Mouse (Mus musculus) lung, adult 2 months (tissue): ENCODE data around the gene Ttyh2. TPM values are rescaled to one million over a fixed set of nuclear protein-coding genes. Genes with fewer than 3 reads are reported as not detected.

Experiments
- DNase-seq: peaks from one replicate; pipeline ENCODE4 v3.0.0; 2022
- H3K4me1 ChIP-seq: fragments of 200-500 bp; 2 replicates; pipeline ENCODE4 v1.6.1; 2011; ENCODE audit warnings: low read length; ENCODE audit not compliant: control insufficient read depth, insufficient read depth
- H3K4me3 ChIP-seq: fragments of 200-500 bp; replicated peaks from 2 replicates; pipeline ENCODE3; 2011; ENCODE audit warnings: low read depth, mild to moderate bottlenecking, control low read depth, low read length; ENCODE audit errors: extremely low read depth
- CTCF ChIP-seq: fragments of 200-500 bp; IDR thresholded peaks from 2 replicates; pipeline ENCODE4 v1.5.1; 2011; ENCODE audit warnings: mild to moderate bottlenecking, low read length, control low read depth; ENCODE audit not compliant: insufficient read depth
- POLR2A ChIP-seq: fragments of 200-500 bp; IDR thresholded peaks from 2 replicates; pipeline ENCODE4 v1.6.1; 2011; ENCODE audit warnings: low read depth, mild to moderate bottlenecking, control low read depth, low read length, borderline replicate concordance; ENCODE audit errors: extremely low read depth
- WGBS: fragments of 180-500 bp; shearing (Covaris S2); methylation state at CpG from one replicate; pipeline ENCODE4 v1.1.7; 2018; 5-methylcytosine and 5-hydroxymethylcytosine counted together
- polyA plus RNA-seq: library from polyadenylated mRNA; depleted of rRNA; stranded (reverse); fragments of >200 nt; gene quantifications from 2 replicates; pipeline ENCODE4 v1.2.3, GENCODE M21; 2012; rRNA removed

The Ttyh2 gene
- polyA plus RNA-seq, result 19.0 and 20.8 TPM in 2 replicates

- TF ChIP-seq POLR2A, result peak; percentile 38; the same call in 1 of the 2 replicates
- no peak for TF ChIP-seq CTCF
- Histone ChIP-seq H3K4me3 (peak within 1 kb of the TSS; percentile 87), H3K4me1 (peaks cover 13% of the 10 kb centered on the region)
- DNase-seq, result peak; percentile 76
- WGBS, result under 1% methylated on average over 40 of the region's 40 CpGs
Observed at GRCm38 (mm10) chr11:114675341-114675825, at the start of gene Ttyh2. Gene Ttyh2, plus strand, starts transcription at chr11:114675431.

DNA sequence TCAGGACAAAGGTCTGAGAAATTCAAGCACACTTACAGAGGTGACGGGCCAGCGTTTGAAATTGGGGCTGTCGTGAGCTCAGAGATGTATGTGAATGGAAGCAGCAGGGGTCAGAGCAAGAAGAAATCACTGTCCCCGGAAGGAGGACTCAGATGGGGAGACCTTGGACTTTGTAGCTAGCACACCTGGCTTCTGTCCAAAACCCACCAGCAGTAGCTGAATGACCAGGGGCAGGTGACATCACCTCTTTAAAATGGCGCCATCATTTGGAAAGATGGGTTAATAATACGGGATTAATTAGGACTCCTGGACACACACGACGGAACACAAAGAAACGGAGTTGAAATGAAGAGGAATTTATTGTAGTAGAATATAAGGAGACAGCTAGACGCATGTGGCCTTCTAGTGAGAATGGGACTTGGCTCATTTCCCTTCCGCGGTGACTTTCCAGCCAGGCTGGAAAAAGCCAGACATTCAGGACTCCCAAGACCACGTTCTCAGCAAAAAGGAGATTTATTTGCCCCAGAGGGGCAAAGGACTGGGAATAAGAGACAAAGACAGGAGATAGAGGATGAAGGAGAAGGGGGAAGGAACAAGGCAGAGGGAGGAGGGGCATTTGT, 49.0 kb upstream of the Ttyh2 start:
- Histone ChIP-seq H3K4me1 (no peaks in the 10 kb centered on the region), H3K4me3 (no peak overlapping the region)
- TF ChIP-seq CTCF, result no peak
- no peak for DNase-seq
- WGBS, result 79% methylated on average over 13 of the region's 13 CpGs

DNA sequence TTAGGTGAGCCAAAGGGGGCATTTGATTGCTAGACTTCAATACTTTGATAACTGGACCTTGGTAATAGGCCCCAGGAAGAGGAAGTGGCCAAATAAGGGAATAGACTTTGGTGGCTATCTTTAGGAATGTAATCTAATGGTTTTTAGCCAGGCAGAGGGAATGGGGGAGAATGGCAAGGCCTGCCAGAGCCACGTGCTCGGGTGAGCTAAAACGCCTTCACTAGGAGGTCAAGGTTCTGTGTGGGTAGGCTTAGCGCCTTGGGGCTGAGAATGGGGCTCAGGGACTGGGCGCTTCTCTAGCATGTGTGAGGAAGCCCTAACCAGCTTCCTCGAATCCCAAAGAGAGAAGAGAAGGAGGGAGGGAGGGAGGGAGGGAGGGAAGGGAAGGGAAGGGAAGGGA, 48.2 kb upstream of the Ttyh2 start:
- WGBS, result 59% methylated on average over 6 of the region's 6 CpGs
- DNase-seq, result no peak
- H3K4me1 ChIP-seq, result no peaks in the 10 kb centered on the region
- no peak for TF ChIP-seq CTCF
- TF ChIP-seq POLR2A, result no peak
- H3K4me3 ChIP-seq, result no peak overlapping the region

GRCm38 (mm10) chr11:114628032-114628431, 47.2 kb upstream of the Ttyh2 start:
- no peak for DNase-seq
- H3K4me1 ChIP-seq, result no peaks in the 10 kb centered on the region
- TF ChIP-seq CTCF (no peak), POLR2A (no peak)
- no peak overlapping the region for H3K4me3 ChIP-seq
- WGBS, result 74% methylated on average over 12 of the region's 12 CpGs

- Histone ChIP-seq H3K4me1 (no peaks in the 10 kb centered on the region), H3K4me3 (no peak overlapping the region)
- no peak for DNase-seq
- WGBS, result 81% methylated on average over 5 of the region's 5 CpGs
- TF ChIP-seq POLR2A (no peak), CTCF (0 out of 2 replicates have a peak, but pooled peaks have one; percentile 9)
Observed at GRCm38 (mm10) chr11:114630044-114630443, 45.2 kb upstream of the Ttyh2 start.

DNA sequence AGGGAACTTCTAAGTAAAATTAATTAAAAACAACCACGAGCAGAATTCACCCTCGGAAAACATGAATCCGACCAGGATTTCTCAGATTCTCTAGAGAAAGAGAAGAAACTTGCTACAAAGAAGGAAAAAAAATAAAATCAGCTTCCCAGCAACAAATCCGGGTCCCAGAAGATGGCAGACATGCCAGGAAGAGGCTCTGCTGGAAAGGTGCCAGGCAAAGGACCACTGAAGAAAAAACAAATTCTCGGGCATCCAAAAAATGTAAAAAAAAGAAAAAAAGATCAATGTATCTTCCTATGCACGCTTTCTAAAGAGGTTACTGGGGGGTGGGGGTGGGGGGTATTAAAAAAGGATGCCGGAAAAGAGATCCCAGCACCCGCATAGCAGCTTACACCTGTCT, 43.0 kb upstream of the Ttyh2 start:
- no peak overlapping the region for H3K4me3 ChIP-seq
- WGBS, result 60% methylated on average over 8 of the region's 8 CpGs

GRCm38 (mm10) chr11:114636292-114636691, 38.9 kb upstream of the Ttyh2 start:
- 0% methylated on average over 6 of the region's 6 CpGs for whole genome bisulfite sequencing
- no peak for TF ChIP-seq POLR2A
- peak; percentile 95 for TF ChIP-seq CTCF
- Histone ChIP-seq H3K4me1 (no peaks in the 10 kb centered on the region), H3K4me3 (no peak overlapping the region)
- peak; percentile 67 for DNase-seq

More for the DNA sequence above, 43.0 kb upstream of the Ttyh2 start:
- no peaks in the 10 kb centered on the region for H3K4me1 ChIP-seq
- TF ChIP-seq POLR2A (no peak), CTCF (no peak)
- DNase-seq, result no peak

DNA sequence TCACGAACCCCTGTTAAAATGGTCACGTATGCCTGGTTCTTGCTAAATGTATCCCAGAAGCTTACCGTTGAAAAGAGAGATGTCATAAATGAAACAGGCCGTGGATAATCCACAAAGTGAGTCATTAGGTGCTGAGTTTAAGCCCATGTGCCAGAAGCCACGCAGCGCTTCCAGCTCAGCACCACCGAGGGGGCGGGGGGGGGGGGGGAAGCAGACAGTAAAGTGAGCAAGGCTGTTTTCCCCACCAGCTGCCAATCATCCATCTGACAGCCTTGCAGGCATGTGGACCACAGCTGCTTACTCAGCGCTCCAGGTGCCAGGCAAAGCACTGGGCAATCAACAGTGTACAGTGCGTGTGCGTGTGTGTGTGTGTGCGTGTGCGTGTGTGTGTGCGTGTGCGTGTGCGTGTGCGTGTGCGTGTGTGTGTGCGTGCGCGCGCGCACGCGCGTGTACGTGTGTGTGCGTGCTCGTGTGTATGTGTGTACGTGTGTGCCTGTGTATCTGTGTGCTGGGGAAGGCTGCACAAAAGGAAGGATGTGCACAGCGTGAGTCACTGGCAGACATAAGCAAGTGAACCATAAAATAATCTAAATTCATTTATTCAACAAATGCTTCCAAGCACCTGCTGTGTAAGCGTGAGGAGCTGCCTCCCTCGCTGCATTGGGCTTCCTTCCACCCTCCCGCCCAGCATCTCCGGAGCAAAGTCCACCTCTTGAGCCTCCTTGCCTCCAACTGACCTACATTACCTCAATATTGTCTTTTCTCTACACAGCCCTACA, 38.3 kb upstream of the Ttyh2 start:
- 57% methylated on average over 35 of the region's 35 CpGs for WGBS

GRCm38 (mm10) chr11:114638647-114639290, 36.5 kb upstream of the Ttyh2 start:
- TF ChIP-seq CTCF, result no peak
- TF ChIP-seq POLR2A, result no peak
- 69% methylated on average over 10 of the region's 10 CpGs for WGBS
- DNase-seq, result no peak
- Histone ChIP-seq H3K4me3 (no peak overlapping the region), H3K4me1 (no peaks in the 10 kb centered on the region)

More for the DNA sequence above, 38.3 kb upstream of the Ttyh2 start:
- Histone ChIP-seq H3K4me3 (no peak overlapping the region), H3K4me1 (no peaks in the 10 kb centered on the region)
- no peak for DNase-seq
- TF ChIP-seq CTCF, result no peak

DNA sequence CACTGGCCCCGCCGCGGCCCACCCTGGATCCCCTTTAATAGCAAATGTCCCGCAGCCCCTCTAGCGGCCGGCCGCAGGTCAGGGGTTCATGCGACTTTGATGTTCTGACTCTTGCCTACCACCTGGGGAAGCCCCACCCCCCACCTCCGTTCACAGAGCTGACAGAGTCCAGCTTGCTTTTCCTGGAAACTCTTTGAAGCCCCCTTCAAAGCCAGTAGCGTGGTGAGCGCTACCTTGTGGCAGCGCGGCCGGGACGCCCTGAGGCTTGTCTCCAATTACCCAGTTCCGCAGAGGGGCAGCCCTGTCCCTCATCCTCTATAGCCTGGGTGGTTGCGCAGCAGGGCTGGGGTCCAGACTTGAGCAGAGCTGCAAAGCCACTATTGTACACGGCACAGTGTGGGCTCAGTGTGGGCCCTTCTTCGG, 35.5 kb upstream of the Ttyh2 start:
- TF ChIP-seq POLR2A (no peak), CTCF (no peak)
- 24% methylated on average over 19 of the region's 19 CpGs for WGBS
- Histone ChIP-seq H3K4me1 (no peaks in the 10 kb centered on the region), H3K4me3 (no peak overlapping the region)
- no peak for DNase-seq
